11 mouse cellular contexts compared by ENCODE assay signal in genomic region chr4:133265759-133266158, GRCm38 (mm10). TPM values are rescaled to one million over a fixed set of nuclear protein-coding genes. Genes with fewer than 3 reads are reported as not detected.
"Had no signal": no experiment of that assay in that cellular context is flagged by ENCODE, and none has a peak within 500 bp of the region (broad histone marks: within the 10 kb centered on the region; RNA-seq: fewer than 3 reads in every experiment).

No protein-coding gene starts in this region.

- H3K4me3 ChIP-seq: left cerebral cortex, adult 2 months; limb, embryonic 10.5 days; liver, embryonic 15.5 days; midbrain, embryonic 13.5 days had no signal

- H3K4me2 ChIP-seq: liver, embryonic 11.5 days; liver, embryonic 15.5 days; midbrain, embryonic 13.5 days had no signal

- H3K9ac ChIP-seq: liver, embryonic 15.5 days; midbrain, embryonic 13.5 days had no signal

- H3K4me1 ChIP-seq: midbrain, embryonic 13.5 days had no signal

- ATAC-seq: intestine, postnatal 0 days; midbrain, embryonic 13.5 days had no signal

- DNase-seq: lung, postnatal 36 days; right cerebral cortex, postnatal 14 days; thymus, postnatal 14 days had no signal

- H3K9me3 ChIP-seq: limb, embryonic 10.5 days; liver, embryonic 15.5 days had no signal

- H3K27me3 ChIP-seq: liver, embryonic 15.5 days; midbrain, embryonic 13.5 days had no signal

- H3K27ac ChIP-seq: left cerebral cortex, adult 2 months; limb, embryonic 10.5 days; liver, embryonic 15.5 days; midbrain, embryonic 13.5 days; stomach, postnatal 0 days had no signal

RNA-seq across cellular contexts. Expression of gene Gpr3, which starts 53.4 kb away (rescaled TPM):
- polyA plus RNA-seq: intestine, postnatal 0 days; liver, embryonic 11.5 days; liver, embryonic 15.5 days had no signal

RNA-seq across cellular contexts. Expression of gene Cd164l2, which starts 53.8 kb away (rescaled TPM):
- total RNA-seq: megakaryocyte progenitor cell, adult 5-6 weeks had no signal
- polyA plus RNA-seq: liver, embryonic 15.5 days had no signal
